ENCODE assay signal across 26 mouse cellular contexts in the genomic region with DNA sequence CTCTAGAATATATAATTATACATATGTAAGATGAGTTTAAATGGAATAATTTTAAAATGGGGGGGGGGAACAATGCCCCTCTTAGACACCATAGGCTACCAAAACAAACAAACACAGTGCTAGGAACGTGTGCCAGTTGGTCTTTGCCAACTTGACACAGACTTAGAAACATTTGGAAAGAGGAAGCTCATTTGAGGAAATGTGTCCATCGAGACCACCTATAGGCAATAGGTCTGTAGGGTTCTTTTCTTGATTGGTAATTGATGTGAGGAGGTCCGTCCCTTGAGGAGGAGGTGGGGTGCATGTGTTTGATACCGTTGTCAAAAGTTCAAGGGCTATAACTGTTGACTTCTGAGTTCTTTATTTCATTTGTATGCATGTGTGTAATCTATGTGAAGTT.
"Had no signal": no experiment of that assay in that cellular context is flagged by ENCODE, and none has a peak within 500 bp of the region (broad histone marks: within the 10 kb centered on the region; RNA-seq: fewer than 3 reads in every experiment).

No protein-coding gene starts in this region.

- H3K4me3 ChIP-seq: embryonic facial prominence, embryonic 10.5 days; embryonic facial prominence, embryonic 12.5 days; embryonic facial prominence, embryonic 13.5 days; embryonic facial prominence, embryonic 15.5 days; erythroblast, embryonic 14.5 days; forebrain, embryonic 10.5 days; forebrain, embryonic 12.5 days; forebrain, embryonic 13.5 days; forebrain, embryonic 15.5 days; gastrocnemius, adult 2 months; heart, embryonic 10.5 days had no signal

- H3K36me3 ChIP-seq: embryonic facial prominence, embryonic 10.5 days; embryonic facial prominence, embryonic 12.5 days; embryonic facial prominence, embryonic 13.5 days; embryonic facial prominence, embryonic 15.5 days; forebrain, embryonic 12.5 days; forebrain, embryonic 15.5 days; heart, embryonic 10.5 days had no signal

- DNase-seq: cerebellum, adult 9-10 months; cerebellum, adult 9-11 months; cerebellum, postnatal 10 days; cerebellum, postnatal 14 days; cerebellum, postnatal 25 days; cerebellum, postnatal 36 days; embryo, embryonic 11 days; forebrain, postnatal 0 days; gastrocnemius, adult 2 months; gastrocnemius, postnatal 10 days; gastrocnemius, postnatal 14 days; gastrocnemius, postnatal 25 days; gastrocnemius, postnatal 36 days; heart, adult 18-20 months had no signal

- H3K27me3 ChIP-seq: embryonic facial prominence, embryonic 12.5 days; embryonic facial prominence, embryonic 13.5 days; embryonic facial prominence, embryonic 15.5 days; forebrain, embryonic 12.5 days; forebrain, embryonic 13.5 days; forebrain, embryonic 15.5 days had no signal

- H3K27ac ChIP-seq: embryonic facial prominence, embryonic 10.5 days; embryonic facial prominence, embryonic 12.5 days; embryonic facial prominence, embryonic 13.5 days; embryonic facial prominence, embryonic 15.5 days; forebrain, embryonic 10.5 days; forebrain, embryonic 12.5 days; forebrain, embryonic 13.5 days; forebrain, embryonic 15.5 days; gastrocnemius, adult 2 months; heart, embryonic 10.5 days had no signal

- ATAC-seq: forebrain, embryonic 13.5 days; forebrain, embryonic 14.5 days; forebrain, embryonic 15.5 days; forebrain, embryonic 16.5 days; forebrain, postnatal 0 days had no signal

- H3K4me1 ChIP-seq: heart, embryonic 10.5 days had no signal

- H3K9ac ChIP-seq: embryonic facial prominence, embryonic 12.5 days; embryonic facial prominence, embryonic 13.5 days; embryonic facial prominence, embryonic 15.5 days; forebrain, embryonic 12.5 days; forebrain, embryonic 13.5 days; forebrain, embryonic 15.5 days; forebrain, postnatal 0 days had no signal
